Mouse (Mus musculus): ENCODE data around the gene Grk4.
"Not testable (repeated sequence)": the region's sequence is repeated elsewhere in the genome, so short reads cannot be mapped to it uniquely, and the experiment has no call there.

Gene Grk4

GRCm38 (mm10) chr5:34714371-34714770 is 54.2 kb downstream of the Grk4 start:
- not testable (repeated sequence) for DNase-seq

DNA sequence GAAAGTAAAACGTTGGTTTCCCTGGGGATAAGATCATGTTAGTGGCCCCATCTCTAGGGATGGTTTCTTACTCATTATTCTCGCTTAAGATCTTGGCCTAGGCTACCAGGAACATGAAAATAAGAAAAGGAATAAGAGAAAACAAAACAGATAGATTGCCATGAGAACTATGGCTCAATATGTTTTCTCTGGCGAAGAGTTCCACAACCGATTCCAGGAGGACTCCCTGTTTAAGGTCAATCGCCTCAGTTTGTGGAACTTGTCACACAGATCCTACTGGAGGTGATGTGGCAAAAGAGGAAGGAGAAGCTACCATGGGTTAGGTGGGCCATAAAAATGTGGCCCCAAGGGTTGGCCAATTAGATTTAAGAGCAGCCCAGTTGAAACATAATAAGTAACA is 54.6 kb downstream of the Grk4 start:
- DNase-seq, result no peak

DNA sequence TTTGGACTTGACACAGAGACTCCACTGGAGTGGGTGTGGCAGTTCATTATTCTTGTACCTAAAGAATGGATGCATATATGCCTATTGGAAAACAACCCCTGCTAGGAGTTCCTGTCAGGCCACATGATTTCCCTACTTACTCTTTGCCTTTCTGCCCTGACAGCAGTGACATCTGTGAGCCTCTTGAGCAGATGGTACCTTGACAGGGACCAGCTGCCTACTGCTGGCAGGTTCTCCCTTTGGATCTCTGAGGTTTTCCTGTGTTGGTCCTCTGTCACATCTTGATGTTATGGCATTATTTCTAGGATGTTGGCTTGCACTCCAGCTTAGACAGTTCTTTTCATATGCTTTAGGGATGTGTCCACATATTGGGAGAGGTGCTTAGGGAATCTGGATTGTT is 69.0 kb downstream of the Grk4 start:
- no peak for DNase-seq

GRCm38 (mm10) chr5:34730255-34730654 is 70.1 kb downstream of the Grk4 start:
- no peak for DNase-seq

DNA sequence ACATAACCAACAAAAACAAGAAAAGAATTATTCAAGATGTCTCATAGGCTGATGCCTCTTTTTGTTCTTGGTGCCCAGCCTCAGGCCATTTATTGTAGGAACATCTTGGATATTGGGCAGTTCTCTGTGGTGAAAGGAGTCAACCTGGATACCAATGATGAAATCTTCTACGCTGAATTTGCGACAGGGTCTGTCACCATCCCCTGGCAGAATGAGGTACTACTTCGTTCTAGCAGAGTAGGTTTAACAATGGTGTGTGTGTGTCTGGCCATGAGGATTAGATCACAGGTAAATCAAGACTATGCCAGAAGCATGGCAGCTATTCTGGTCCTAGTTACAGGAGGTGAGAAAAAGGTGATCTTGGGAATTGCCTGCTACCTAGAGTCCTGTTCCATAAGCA is 91.3 kb downstream of the Grk4 start:
- DNase-seq, result no peak

- no peak for DNase-seq
Measured at GRCm38 (mm10) chr5:34758762-34759161, 98.6 kb downstream of the Grk4 start.

- no peak for DNase-seq
Measured at GRCm38 (mm10) chr5:34760850-34761508, 100.8 kb downstream of the Grk4 start.

- DNase-seq, result peak; percentile 98
Measured at GRCm38 (mm10) chr5:34761509-34761908, 101.3 kb downstream of the Grk4 start, which contains the start of gene Htt. TSS of gene Htt (plus strand) at chr5:34761740.

GRCm38 (mm10) chr5:34761934-34762611 is 101.9 kb downstream of the Grk4 start:
- DNase-seq, result peak; percentile 44

- DNase-seq, result no peak
Measured at GRCm38 (mm10) chr5:34771818-34772217, 111.6 kb downstream of the Grk4 start.

GRCm38 (mm10) chr5:34772696-34773245 is 112.6 kb downstream of the Grk4 start:
- no peak for DNase-seq

- no peak for DNase-seq
Measured at GRCm38 (mm10) chr5:34773392-34773791, 113.2 kb downstream of the Grk4 start.

- no peak for DNase-seq
Measured at GRCm38 (mm10) chr5:34785027-34785426, 124.8 kb downstream of the Grk4 start.

DNA sequence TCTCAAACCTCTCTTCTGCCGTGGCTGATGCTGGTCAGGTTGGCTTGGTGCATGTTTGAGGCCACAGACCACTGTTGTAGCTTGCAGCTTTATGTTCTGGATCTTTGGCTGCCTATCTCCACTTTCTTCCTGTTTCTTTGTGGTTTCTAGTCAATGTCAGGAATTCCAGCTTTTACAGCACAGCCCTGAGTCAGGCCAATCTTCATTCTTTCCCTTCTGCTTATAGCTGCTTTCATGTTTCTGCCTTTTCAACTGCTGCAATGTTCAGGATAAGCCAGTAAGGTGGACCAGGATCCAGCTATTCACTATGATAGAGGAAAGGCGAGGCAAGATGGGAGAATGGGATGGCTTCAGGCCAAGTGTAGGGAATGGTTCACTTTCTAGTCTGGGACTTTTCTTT is 131.0 kb downstream of the Grk4 start:
- no peak for DNase-seq

GRCm38 (mm10) chr5:34800292-34800953 is 140.2 kb downstream of the Grk4 start:
- no peak for DNase-seq

All from kidney, postnatal 10 days (tissue).